Mouse (Mus musculus): ENCODE measurements around the gene Vrk3.

GRCm38 (mm10) chr7:44741361-44741760, 6.9 kb upstream of the Vrk3 start:
- no peak for TF ChIP-seq CTCF (IDR thresholded peaks at IDR 0.05; ENCODE audit: control insufficient read depth, insufficient read depth, low read length)
- no peak for TF ChIP-seq POLR2A (IDR thresholded peaks at IDR 0.05; ENCODE audit: borderline replicate concordance, control insufficient read depth, low read depth, low read length)
